Mouse (Mus musculus): ENCODE measurements at regions not wholly inside any gene's neighbourhood (a gene's known extent, or its start where the extent isn't known, plus 50 kb on each side); places are given as distances from the start of the nearest gene placed in this dataset.

DNA sequence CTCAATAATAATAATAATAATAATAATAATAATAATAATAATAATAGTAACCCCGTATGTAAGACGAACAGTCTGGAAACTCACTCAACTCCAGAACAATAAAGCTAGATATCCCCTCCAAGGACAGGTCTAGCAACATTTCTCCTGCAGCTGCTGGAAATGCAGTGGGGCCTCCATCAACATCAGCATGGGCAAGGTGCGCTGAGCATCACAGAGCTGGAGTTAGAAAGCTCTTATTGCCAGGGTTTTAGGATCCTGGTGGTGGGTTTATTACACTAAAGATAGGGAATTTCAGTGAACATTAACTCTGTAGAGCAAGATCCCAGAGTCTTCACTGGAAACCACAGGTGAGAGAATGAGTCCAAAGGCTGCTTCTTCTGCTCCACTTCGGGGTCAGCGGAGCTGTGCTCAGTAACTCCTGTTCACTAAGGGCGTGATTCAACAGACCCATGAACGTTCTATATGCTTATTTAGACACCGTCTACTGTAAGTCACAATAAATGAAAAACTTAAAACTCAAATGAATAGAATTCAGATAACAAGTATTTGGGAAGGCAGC lies 64.6 kb upstream of the Ube2e1 start:
- no peak for DNase-seq (ENCODE audit: extremely low spot score in 1 of 2, low spot score in 1 of 2)

DNA sequence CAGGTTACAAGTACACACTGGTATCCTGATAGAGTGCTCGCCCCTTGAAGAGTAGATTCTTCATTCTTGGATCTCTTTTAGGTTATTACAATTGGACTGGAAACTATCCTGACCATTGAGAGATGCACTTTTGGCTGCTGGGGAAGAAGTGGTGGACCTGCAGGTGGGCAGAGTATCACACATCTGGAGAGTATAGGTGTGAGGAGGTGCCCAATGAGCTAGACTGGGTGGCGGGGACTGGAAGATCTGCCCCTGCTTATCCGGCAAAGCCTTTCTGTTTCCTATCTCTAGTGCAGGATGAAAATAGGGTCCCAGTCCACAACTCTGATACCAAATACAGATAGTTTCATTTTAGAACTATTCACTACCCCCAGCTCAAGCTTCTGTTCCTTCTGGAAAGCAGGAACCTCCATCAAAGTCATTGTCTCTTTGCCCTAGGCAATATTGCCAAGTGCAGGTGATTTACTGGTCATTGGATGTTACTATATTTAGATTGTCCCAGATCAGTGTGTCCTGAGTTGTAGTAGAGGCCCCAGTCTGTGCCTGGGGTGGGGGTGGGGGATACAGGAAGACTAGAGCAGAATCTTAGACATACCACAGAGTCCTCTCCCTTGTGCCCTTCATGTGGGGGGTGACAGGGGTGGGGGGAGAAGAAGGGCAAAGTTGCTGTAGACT lies 62.5 kb upstream of the Ube2e1 start:
- no peak for DNase-seq (ENCODE audit: extremely low spot score in 1 of 2, low spot score in 1 of 2)

DNA sequence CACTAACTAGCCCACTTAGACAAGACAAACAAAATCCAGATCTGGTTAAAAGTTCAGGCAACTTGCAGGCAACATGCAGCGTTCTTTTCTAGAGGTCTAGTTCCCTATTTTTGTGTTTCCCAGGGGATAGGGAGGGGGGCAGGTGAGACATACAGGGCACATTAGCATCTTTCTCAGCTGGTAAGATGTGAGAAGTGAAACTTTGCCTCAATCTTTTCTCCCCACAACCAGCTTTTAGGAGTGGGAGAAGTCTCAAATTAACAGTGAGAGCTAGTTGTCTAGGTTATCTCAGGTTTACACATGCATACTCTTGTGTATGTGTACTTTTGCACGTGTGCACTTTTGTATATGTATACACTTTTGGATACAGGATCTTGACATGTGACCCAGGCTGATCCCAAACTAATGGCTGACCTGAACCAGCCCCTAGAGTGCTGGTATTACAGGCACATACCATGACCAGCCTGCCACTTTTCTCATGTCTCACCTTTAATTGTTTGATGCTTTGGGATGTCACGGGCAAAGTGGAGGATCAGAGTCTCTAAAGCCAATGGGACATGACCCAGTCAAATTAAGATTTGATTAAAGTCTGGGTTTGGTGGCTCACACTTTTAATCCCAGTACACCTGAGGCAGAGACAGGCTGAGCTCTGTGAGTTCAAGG lies 60.3 kb upstream of the Ube2e1 start:
- no peak for DNase-seq (ENCODE audit: extremely low spot score in 1 of 2, low spot score in 1 of 2)

DNA sequence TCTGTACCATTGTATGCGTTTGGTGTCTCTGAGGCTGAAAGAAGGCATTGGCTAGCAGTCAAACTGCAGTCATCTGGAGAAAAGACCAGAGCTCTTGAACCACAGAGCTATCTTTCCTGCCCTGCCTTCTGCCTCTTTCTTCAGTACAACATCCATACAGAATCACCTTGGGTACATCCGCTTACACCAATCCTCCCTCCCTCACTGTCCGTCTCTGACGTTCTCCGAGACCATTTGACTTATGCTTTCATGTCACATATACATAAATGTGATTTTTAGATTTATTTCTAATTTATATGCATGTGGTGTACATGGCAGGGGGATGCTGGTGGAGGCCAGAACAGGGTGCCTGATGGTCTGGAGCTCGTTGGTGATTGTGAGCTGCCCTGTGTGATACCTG lies 57.7 kb upstream of the Ube2e1 start:
- DNase-seq (ENCODE audit: extremely low spot score in 1 of 2, low spot score in 1 of 2), result no peak

DNA sequence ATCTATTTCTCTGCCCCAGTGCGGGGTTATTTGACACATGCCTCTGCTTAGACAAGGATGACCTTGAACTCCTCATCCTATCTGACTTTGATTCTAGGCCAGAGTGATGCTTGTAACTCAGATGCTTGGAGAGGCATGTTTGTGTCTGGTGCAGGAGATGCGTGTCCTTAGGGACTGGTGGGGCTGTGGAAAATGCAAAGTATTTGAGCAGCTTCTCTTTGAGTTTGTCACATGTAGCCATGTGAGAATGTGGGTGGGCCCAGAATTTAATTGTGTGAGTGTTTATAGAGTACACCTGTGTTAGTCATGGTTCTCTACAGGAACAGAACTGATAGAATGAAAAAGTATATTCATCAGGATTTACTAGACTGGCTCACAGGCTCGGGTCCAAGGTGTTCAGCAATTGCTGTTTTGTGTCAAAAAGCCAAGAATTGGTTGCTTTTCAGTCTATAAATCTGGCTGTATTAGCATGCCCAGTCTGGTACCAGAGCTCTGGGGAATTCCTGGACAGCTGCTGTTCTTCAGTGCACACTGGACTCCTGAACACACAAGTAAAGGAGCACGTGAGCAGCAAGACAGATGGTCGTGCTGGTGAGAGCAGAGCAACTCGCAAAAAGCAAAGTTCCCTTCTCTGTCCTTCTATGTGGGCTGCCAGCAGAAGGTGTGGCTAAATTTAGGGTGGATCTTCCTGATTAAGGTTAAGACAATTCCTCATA lies 54.5 kb upstream of the Ube2e1 start:
- DNase-seq (ENCODE audit: extremely low spot score in 1 of 2, low spot score in 1 of 2), result no peak
